ENCODE assay signal across 32 mouse cellular contexts in the genomic region with DNA sequence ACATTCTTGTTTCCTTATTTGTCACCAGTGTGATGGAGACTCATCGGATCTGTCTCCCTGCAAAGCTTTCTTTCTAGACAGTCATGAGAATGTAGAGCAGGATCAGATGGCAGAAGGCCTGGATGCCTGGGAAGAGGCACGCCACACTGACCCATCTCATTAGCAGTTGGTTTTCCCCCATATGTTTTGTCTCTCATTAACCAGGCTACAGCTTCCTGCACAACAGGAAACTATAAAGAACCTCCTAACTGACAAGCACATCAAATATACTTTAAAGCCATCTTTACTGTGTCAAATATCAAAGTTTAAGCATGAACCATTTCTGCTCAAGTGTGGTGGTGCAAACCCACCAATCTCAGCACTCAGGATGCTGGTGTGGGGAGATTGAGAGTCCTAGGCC. TPM values are rescaled to one million over a fixed set of nuclear protein-coding genes. Genes with fewer than 3 reads are reported as not detected.
A peak's percentile ranks its signal among the peaks of the same experiment; 100 is the strongest.
DNase-seq lines count a peak whose midpoint lies in the region; ATAC-seq lines count a peak whose summit lies in the region.
"Had no signal": no experiment of that assay in that cellular context is flagged by ENCODE, and none has a peak within 500 bp of the region (broad histone marks: within the 10 kb centered on the region; RNA-seq: fewer than 3 reads in every experiment).

No protein-coding gene starts in this region.

- H3K4me2 ChIP-seq in midbrain, embryonic 11.5 days: no peak overlapping the region
- no peak overlapping the region for H3K4me2 ChIP-seq in midbrain, embryonic 13.5 days (replicated peaks)
- H3K4me2 ChIP-seq: heart, embryonic 15.5 days; limb, embryonic 13.5 days; midbrain, embryonic 15.5 days had no signal

- no peaks in the 10 kb centered on the region for H3K9me3 ChIP-seq in midbrain, embryonic 11.5 days (ENCODE audit: control insufficient read depth, low read length)
- H3K9me3 ChIP-seq in midbrain, embryonic 13.5 days: no peaks in the 10 kb centered on the region
- H3K9me3 ChIP-seq: forebrain, embryonic 10.5 days; heart, embryonic 10.5 days; heart, embryonic 15.5 days; limb, embryonic 13.5 days; midbrain, embryonic 15.5 days had no signal

- H3K9ac ChIP-seq in midbrain, embryonic 11.5 days (ENCODE audit: low read length): no peak overlapping the region
- H3K9ac ChIP-seq in midbrain, embryonic 13.5 days (replicated peaks): no peak overlapping the region
- H3K9ac ChIP-seq: heart, embryonic 15.5 days; limb, embryonic 13.5 days; midbrain, embryonic 15.5 days had no signal

- no peak overlapping the region for H3K4me3 ChIP-seq in midbrain, embryonic 11.5 days (ENCODE audit: low read depth, low read length)
- no peak overlapping the region for H3K4me3 ChIP-seq in midbrain, embryonic 13.5 days (replicated peaks)
- H3K4me3 ChIP-seq: forebrain, embryonic 10.5 days; heart, embryonic 10.5 days; heart, embryonic 15.5 days; limb, embryonic 13.5 days; midbrain, embryonic 15.5 days had no signal

- H3K27ac ChIP-seq in midbrain, embryonic 11.5 days (ENCODE audit: low read depth, low read length): no peak overlapping the region
- H3K27ac ChIP-seq in midbrain, embryonic 13.5 days: no peak overlapping the region
- H3K27ac ChIP-seq: forebrain, embryonic 10.5 days; heart, embryonic 10.5 days; heart, embryonic 15.5 days; limb, embryonic 13.5 days; macrophage; midbrain, embryonic 15.5 days had no signal

- no peaks in the 10 kb centered on the region; the same call in 1 of the 2 replicates for H3K27me3 ChIP-seq in midbrain, embryonic 11.5 days (ENCODE audit: control insufficient read depth, insufficient read depth, low read length)
- H3K27me3 ChIP-seq in midbrain, embryonic 13.5 days: peaks cover 16% of the 10 kb centered on the region
- H3K27me3 ChIP-seq: heart, embryonic 15.5 days; limb, embryonic 13.5 days; Patski had no signal

- peaks cover 13% of the 10 kb centered on the region for H3K4me1 ChIP-seq in midbrain, embryonic 11.5 days (ENCODE audit: control insufficient read depth, insufficient read depth, low read length)
- peaks cover 26% of the 10 kb centered on the region for H3K4me1 ChIP-seq in midbrain, embryonic 13.5 days (replicated peaks)

- H3K36me3 ChIP-seq in midbrain, embryonic 11.5 days (ENCODE audit: control insufficient read depth, insufficient read depth, low read length): no peaks in the 10 kb centered on the region
- no peaks in the 10 kb centered on the region for H3K36me3 ChIP-seq in midbrain, embryonic 13.5 days
- H3K36me3 ChIP-seq: forebrain, embryonic 10.5 days; G1E; heart, embryonic 10.5 days; heart, embryonic 15.5 days; limb, embryonic 13.5 days; midbrain, embryonic 15.5 days had no signal

- DNase-seq in midbrain, embryonic 11.5 days (ENCODE audit: low spot score, missing footprints): peak; percentile 21
- peak; percentile 10 for DNase-seq in T-cell, adult 2 months (ENCODE audit: low spot score)
- DNase-seq in naive thymus-derived CD4-positive, alpha-beta T cell, adult 2 months (ENCODE audit: low read depth): peak; percentile 50
- DNase-seq in cerebellum, postnatal 36 days: no peak
- DNase-seq in urinary bladder, postnatal 36 days (ENCODE audit: low spot score in 2 of 2): no peak
- DNase-seq: adrenal gland, postnatal 36 days; B cell, adult 2 months; cerebellum, adult 2 months; cerebellum, postnatal 14 days; kidney, adult 8-10 months; kidney, postnatal 25 days; lung, adult 2 months; lung, postnatal 10 days; right cerebral cortex, adult 18-20 months; thymus, adult 2 months; thymus, postnatal 36 days had no signal

- ATAC-seq in midbrain, embryonic 11.5 days (ENCODE audit: low FRiP score): no peak
- no peak for ATAC-seq in midbrain, embryonic 13.5 days
- peak; percentile 37 for ATAC-seq in inflammation-experienced regulatory T-cells, adult 6 months
- ATAC-seq: forebrain, embryonic 16.5 days; hindbrain, embryonic 16.5 days; intestine, embryonic 16.5 days; midbrain, embryonic 15.5 days; Patski had no signal

- WGBS in midbrain, embryonic 11.5 days: 82% methylated on average over 2 of the region's 2 CpGs
- WGBS in midbrain, embryonic 13.5 days: 92% methylated on average over 2 of the region's 2 CpGs

RNA-seq across cellular contexts. Expression of a gene that starts 3.6 kb away (rescaled TPM):
- polyA plus RNA-seq in midbrain, embryonic 11.5 days (2014; fragmentation: Nextera tagmentation; extraction: Ambion mirVana): not detected in 2 replicates
- not detected in 2 replicates for polyA plus RNA-seq in midbrain, embryonic 13.5 days (2015; fragmentation: Nextera tagmentation; extraction: Ambion mirVana)
- polyA plus RNA-seq in inflammation-experienced regulatory T-cells, adult 6 months (2017; shearing (Covaris generic)): not detected
- polyA plus RNA-seq: cerebellum, adult 2 months; embryonic facial prominence, embryonic 11.5 days; forebrain, embryonic 10.5 days; forebrain, embryonic 16.5 days; G1E; heart, embryonic 10.5 days; heart, embryonic 15.5 days; hindbrain, embryonic 11.5 days; hindbrain, embryonic 16.5 days; intestine, embryonic 16.5 days; limb, embryonic 13.5 days; macrophage; midbrain, embryonic 15.5 days; neural tube, embryonic 11.5 days; Patski; thymus, adult 2 months had no signal

RNA-seq across cellular contexts. Expression of a gene that starts 8.7 kb away (rescaled TPM):
- polyA plus RNA-seq in midbrain, embryonic 11.5 days (2014; fragmentation: Nextera tagmentation; extraction: Ambion mirVana): 10.7 and 11.2 TPM in 2 replicates
- 7.8 and 9.6 TPM in 2 replicates for polyA plus RNA-seq in midbrain, embryonic 13.5 days (2015; fragmentation: Nextera tagmentation; extraction: Ambion mirVana)
- polyA plus RNA-seq in inflammation-experienced regulatory T-cells, adult 6 months (2017; shearing (Covaris generic)): 10 to 100 TPM; 13.0 to 23.0 (median 20.1) TPM

RNA-seq across cellular contexts. Expression of a gene that starts 48.5 kb away (rescaled TPM):
- polyA plus RNA-seq in midbrain, embryonic 11.5 days (2014; fragmentation: Nextera tagmentation; extraction: Ambion mirVana): 23.6 and 27.9 TPM in 2 replicates
- polyA plus RNA-seq in midbrain, embryonic 13.5 days (2015; fragmentation: Nextera tagmentation; extraction: Ambion mirVana): 25.8 and 26.9 TPM in 2 replicates
- polyA plus RNA-seq in inflammation-experienced regulatory T-cells, adult 6 months (2017; shearing (Covaris generic)): 100 to 1,000 TPM; 170 to 224 (median 195) TPM

Comparison
In these comparisons a context has a peak if more than half of its experiments do, and no peak if none do; other contexts are left out.
1. DNase-seq: peak in midbrain, embryonic 11.5 days (single experiment), T-cell, adult 2 months (single experiment) and naive thymus-derived CD4-positive, alpha-beta T cell, adult 2 months (single experiment); none in cerebellum, postnatal 36 days (0 of 2) and urinary bladder, postnatal 36 days (0 of 2).